Mouse (Mus musculus) stomach, postnatal 0 days (tissue): ENCODE results near the gene Stoml1.

Experiments
- CTCF ChIP-seq: IDR thresholded peaks from 2 replicates; pipeline ENCODE4 v1.5.1; 2016; ENCODE audit warnings: antibody characterized with exemption, low read depth, mild to moderate bottlenecking, moderate library complexity
- EP300 ChIP-seq: optimal IDR thresholded peaks from 2 replicates; pipeline ENCODE3; 2016; ENCODE audit warnings: antibody characterized with exemption

DNA sequence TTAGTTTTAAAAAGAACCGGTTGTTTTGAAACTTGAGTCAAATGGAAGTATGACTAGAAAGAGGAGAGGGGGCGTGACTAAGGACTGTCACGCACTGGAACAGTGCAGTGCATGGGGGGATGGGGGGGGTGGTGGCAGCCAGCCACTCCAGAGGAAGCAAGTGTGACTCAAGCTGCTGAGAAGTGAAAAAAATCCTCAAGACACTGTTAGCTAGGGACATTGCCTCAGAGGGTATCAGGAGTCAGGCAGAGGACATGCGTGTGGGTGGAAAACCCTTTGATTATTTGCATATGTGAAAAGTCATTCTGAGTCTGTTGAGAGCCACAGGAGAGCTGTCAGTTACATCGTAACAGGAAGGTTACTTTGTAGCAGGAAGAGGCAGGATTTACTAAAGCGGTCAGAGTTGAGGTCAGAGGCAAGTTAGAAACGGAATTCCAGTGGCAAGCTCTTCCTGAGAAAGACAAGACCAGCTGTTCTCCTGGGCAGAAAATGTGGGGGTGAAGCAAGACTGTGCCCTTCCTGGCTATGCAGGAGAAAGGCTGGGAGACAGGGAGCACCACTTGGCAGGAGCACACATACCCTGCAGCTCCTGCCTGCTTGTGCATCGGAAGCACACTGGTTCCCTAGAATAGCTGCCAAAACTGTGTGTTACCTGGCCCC, 22.3 kb downstream of the Stoml1 start:
- no peak for TF ChIP-seq CTCF
- TF ChIP-seq EP300: no peak
